Mouse (Mus musculus) adrenal gland, postnatal 36 days (tissue): Measurements from ENCODE around the gene Snd1. TPM values are rescaled to one million over a fixed set of nuclear protein-coding genes. Genes with fewer than 3 reads are reported as not detected.
A peak's percentile ranks its signal among the peaks of the same experiment; 100 is the strongest.

ENCODE experiments used
- DNase-seq, 2 experiments: peaks; one replicate each; pipeline ENCODE4 v3.0.0; 2021; ENCODE audit warnings: mixed read lengths in 1 of 2
- total RNA-seq, 2 experiments: library from RNA; stranded (reverse); gene quantifications; 2 replicates each; pipeline ENCODE4 v1.2.3; 2021

The Snd1 gene
- total RNA-seq, 2 experiments from 2014 or later: 136 to 148 TPM

DNA sequence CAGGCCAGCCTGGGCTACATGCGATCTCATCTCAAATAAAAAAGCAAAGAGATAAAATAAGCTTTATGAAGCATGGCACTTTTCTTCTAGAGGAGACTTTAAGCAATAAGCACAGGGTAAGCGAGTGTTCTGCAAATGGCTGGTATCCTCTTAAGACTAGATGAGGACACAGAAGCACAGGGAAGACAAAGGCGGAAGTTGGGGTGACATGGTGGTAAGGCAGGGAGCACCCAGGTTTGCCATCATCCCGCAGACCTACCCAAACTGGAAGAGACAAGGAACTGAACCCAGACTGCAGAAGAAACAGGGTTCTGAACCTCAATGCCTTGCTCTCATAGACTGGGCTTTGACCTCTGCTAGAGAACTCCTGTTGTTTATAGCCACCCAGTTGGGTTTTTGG is 119.8 kb downstream of the Snd1 start:
- DNase-seq: no peak

DNA sequence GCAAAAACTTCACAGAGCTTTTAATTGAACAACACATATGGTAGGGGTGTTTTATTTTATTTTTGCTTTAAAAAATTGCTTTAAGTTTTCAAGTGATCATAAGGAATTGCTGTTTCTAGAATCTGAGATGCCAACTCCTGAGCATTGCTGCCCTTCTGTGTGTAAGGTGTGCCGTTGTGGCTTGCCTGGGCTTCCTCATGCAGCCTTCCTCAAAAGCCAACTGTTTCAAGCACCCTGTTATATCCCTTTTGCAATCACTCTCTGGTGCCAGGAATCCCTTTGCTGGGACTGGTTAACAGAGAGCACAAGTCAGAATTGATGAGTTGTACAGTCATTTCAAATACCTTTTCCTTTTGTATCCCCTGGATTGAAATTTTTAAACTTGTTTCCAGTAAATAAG is 120.3 kb downstream of the Snd1 start:
- no peak for DNase-seq

DNA sequence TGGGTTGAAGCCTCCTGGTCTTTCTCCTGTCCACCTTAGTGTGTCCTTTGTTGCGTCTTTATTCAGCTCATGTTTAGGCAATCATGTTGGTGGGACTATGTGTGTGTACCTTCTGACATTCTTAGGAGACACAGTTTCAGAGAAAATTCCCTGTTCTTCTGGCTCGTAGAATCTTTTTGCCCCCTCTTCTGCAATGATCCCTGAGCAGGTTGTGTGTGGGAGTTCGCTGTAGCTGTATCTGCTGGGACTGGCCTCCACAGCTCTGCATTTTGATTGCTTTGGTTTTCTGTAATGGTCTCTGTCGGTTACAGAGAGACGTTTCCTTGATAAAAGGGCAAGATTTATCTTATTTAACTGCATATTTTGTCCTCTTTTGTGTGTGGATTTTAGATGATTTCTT is 122.3 kb downstream of the Snd1 start:
- DNase-seq: no peak

DNA sequence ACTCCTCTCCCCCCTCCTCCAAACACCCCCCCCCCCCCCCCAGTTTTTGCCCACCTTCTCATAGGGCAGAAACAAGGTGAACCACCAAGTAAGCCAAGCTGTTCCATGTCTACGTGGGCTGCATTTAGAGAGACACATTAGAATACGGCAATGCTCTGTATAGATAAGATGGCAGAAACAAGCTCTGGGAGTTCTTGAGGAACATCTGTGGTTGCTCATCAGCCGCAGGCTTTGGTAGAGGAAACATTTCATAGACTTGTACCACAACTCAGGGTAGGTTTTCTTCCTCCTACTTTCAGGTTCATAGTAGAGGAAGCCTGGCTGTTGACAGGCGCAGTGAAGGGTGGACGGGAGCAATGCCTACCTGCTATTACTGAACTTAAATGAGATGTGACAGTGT is 124.2 kb downstream of the Snd1 start:
- DNase-seq: no peak

DNA sequence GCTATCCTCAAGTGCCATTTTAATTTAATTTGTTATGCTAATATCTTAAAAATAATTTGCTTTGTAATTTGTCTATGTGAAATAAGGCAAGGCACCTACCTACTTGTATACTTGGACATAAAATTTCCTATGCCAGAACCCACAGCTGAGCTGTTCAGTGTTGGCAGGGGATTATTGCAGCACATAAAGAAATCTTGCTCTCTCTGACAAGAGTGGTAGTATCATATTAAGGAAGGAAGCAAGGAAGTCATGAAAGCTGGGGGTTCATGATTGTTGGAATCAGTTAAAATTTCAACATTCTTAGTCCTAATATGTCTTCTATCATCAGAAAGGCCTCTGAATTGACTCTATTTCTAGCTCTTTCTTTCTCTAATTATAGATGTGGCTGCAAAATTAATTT is 125.5 kb downstream of the Snd1 start:
- no peak for DNase-seq

DNA sequence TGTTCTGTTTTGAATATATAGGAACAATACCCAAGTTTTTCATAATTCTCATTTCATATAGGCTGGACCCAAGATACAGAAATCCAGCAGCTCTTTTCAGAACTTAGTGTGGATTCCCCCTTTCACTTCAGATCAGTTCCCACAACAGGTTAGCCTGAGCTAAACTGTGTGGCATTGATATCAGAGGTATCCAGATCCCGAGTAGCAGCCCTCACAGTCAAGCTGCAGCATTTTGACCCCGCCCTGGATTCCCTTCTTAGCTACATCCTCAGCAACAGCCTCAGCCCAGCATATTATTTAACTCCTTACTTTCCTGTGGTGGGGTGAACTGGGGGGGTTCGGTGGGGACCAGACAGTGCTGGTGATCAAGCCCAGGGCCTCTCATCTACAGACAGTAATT is 128.5 kb downstream of the Snd1 start:
- DNase-seq: no peak

DNA sequence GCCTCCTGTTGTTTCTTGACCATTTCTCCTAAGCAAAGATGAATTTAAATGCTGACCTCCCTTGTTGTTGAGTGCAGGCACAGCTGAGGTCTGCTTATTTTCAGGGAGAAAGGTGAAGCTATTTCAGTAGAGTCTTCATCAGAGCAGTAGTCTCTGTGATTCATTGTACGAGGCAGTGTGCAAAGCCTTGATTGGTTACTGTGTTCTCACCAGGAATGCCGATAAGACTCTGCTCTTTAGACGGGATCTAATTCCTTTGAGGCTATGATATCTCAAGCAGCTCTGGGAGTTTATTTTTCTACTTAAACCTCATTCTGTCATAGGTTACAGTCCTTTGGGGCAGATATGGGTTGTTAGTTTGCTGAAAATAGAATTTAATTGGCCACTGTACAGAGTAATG is 128.9 kb downstream of the Snd1 start:
- no peak for DNase-seq

DNA sequence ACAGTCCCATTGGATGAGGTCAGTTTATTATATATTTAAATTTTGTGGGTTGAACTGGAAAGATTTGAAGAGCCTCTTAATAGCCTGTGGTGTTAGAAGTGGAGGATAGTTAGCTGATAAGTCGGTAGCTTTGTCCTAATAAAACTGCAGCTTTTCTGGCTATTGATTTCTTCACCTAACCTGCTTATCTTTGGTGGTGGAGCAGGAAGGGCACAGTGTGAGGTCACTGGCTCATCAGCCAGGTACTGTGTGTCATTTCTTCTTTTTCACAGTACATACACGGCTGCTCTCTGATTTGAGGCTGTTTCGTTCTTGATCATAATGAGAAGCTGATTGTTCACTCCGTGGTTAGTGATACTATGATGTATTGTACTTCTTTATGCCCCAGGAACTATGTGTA is 134.4 kb downstream of the Snd1 start:
- DNase-seq: no peak

DNA sequence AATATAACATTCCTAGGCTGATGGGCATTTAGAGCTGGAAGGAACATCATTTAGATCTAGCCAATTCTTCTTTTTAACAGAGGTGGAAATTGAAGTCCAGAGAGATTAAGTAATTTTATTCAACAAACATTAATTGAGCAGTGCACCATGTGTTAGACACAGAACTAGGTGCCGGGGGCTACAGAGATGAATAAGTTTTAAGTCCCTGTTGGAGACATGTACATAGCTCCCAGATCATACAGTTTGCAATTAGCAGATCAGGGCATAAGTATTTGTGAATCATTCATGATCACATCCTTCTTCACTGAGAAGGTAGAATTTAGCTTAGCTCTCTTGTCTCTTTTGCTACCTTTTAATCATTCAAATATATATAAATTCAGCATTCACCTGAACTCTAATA is 135.2 kb downstream of the Snd1 start:
- no peak for DNase-seq

DNA sequence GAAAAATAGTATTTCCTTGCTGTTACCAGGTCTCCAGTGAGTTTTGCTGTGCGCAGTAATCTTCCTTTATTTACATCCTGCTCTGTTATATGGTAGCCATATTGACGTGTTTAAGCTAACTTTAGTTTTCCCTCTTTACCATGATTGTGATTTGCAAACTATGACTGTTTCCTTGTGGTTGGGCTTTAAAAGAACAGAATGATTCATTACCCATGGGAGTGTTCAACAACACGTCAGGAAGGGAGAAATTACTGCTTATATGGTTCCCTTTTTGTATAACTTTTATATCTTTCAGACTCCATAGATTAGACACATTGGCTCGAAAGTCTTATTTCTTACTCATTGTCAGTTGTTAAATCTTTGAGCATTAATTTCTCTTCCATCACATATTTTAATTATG is 138.5 kb downstream of the Snd1 start:
- no peak for DNase-seq

DNA sequence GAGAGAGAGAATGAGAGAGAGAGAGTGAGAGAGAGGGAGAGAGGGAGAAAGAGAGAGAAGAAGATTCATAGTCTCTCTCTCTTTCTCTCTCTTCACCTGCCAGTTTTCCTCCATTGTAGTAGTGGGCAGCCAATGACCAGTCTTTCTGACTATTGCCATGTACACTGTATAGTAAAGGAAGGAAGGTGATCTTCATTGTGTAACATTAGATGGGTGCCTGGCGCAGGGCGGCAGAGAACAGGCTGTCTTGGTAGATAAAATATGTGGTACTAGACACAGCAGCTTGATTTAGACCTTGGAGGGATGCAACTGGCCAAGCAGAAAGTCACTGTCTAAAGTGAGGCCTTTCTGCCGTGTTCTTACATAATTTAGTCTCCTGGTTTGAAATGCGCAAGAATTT is 139.9 kb downstream of the Snd1 start:
- DNase-seq: peak in 1 of 2 experiments; percentile 13

DNA sequence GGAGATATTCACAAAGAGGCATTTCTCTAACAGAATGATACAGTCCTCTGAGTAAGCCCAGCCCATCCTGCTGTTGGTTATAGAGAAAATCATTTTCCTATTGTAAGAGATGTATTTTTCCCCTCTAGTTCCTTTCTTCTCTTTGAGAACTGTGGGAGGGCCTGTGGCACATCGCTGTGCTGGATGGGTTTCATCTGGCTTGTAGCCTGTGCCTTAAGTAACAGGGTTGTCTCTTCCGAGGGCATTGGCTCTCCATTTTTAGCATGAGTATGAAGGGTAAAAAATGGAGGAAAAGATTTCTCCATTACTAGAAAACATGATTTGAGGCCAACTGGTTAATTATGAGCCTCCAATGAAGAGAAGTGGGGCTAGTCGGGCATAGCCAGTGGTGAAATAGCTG is 140.5 kb downstream of the Snd1 start:
- DNase-seq: no peak

DNA sequence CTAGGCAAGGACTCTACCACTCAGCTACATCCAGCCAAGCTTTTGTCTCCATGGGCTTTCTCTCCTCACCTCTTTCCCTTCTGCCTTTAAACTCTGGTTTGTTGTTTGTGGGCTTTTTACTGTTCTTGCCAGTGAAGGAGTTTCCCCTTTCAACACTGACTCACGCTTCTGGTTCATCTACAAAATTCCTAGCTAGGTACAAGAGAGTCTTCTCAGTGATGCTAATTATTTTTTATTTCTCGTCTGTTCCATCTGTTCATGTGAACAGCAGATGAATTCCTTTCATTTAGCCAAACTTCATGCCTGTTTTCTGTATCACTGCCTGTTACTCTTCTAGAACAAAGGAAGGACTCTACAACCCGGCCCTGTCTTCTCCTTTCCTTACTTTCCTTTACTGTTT is 141.0 kb downstream of the Snd1 start:
- no peak for DNase-seq

DNA sequence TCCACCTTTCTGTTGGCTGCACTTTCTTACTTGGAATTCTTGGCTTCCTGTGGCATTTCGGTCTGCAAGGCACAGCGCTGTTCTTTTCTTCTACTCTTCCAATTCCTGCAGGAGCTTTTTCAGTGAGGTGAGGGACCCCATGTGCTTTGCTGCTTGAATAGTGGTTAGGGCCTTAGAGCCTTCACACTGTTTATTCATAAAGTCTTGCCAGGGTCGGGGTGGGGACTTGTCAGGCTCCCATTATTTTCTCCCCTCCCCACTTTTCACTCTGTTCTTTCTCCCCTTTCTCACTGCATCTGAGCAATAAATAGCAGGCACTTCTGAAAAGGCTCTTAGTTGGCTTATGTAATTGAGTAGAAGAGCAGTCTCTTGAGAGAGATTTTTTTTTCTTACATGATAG is 143.4 kb downstream of the Snd1 start:
- no peak for DNase-seq

DNA sequence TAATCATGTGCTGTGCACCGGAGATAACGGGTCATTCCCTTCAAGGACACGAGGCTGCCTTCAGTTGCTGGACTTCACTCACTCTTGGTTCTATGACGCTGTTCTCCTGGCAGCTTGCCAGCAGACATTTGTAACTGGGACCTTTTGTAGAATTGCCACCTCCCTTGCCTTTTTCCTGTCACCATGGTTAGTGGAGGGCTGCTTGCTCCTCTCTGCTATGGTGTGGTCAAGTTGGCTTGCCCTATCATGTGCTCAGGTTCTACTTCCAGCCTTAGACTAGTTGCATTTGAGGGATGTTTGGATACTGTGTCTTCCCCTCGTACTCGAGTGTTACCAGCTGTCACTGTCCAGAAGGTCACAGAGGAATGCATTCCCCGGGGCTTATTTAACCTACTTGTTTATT is 143.8 kb downstream of the Snd1 start:
- DNase-seq: peak; percentile 87

DNA sequence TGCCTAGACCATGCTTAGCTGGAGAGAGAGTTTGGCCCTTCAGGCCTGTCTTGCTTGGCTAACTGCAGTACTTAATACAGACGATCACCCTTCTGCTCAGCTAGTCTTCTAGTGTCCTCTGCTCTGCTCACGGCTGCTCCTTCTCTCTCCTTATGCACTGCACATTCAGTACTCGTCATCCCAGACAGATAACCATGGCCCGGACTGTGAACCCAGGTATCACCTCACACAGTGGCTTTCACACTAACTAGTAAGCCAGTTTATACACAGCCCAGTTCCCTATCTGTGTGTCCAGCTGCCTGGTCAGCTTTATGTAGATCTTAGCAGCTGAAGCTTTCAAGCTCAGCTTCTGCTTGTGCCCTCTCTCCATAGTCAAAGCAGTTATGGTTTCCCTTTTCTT is 146.5 kb downstream of the Snd1 start:
- DNase-seq: no peak

DNA sequence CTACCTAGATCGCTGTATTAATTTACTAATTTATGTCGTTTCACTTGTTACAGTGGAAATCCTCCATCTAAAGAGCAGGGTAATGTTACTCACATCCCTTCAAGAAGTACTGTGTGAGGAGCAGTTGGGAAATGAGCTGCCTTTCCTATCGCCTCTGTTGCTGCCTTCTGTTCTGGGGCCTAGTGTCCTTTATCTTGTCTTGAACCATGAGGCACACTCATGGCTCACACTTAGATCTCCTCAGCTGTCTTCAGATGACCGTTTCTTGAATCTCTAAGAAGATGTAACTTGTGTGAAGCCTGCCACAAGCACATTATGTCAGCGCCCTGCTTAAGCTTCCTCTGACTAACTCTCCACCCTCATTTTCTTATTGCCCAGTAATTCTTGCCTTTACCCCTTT is 147.0 kb downstream of the Snd1 start:
- DNase-seq: no peak

DNA sequence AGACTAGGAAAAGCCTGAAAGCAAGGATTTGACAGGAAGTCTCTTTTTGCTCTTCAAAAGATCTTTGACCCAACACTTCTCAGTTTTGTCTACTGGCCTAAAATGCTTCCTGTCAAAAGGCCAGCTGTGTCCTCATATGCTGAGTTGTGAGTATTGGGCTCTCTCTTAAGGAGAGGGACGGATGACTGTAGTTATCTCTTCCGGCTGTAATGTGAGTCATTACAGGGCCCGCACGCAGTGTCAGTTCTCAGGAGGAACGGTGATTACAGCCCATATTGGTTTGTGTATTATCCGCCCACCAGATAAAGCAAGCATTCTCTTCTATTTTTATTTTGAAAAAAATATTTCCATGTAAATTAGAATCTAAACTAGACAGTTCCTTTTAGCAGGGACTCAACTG is 147.6 kb downstream of the Snd1 start:
- DNase-seq: peak; percentile 15 to 26

DNA sequence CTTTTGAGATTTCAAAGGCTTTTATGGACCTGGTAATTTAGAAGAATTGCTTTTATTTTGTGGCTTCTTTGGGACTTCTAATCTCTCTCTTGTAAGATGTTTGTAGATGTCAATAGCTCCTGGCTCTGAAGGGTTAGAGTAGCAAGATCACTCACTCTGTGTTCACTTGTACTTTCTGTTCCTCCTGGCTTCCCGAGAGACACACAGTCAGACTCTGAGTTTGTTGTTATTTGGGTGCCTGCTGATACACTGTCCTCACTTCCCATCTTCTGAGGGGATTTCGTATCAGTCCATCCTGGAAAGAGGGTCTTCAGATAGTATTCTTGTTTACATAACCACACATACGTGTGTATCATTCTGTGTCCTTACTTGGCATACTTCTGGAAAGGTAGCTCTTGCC is 148.0 kb downstream of the Snd1 start:
- no peak for DNase-seq

DNA sequence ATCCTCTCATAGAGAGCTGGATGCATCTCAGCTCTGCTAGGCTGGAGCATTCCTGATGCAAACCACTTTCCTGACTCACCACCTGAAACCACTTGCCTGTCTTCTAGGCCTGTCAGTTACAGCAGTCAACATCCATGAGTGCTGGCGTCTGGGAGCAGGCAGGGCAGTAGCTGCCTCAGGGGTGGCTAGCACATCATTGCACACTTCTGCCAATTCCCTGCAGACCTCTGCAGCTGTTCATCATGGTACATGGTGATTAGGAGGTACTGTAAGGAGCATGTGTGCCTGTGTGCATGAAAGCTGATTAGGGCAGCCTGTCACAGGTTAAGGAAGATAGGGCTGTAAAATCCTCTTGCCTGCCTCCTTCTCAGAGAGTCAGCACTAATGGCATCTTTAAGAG is 153.5 kb downstream of the Snd1 start:
- no peak for DNase-seq

DNA sequence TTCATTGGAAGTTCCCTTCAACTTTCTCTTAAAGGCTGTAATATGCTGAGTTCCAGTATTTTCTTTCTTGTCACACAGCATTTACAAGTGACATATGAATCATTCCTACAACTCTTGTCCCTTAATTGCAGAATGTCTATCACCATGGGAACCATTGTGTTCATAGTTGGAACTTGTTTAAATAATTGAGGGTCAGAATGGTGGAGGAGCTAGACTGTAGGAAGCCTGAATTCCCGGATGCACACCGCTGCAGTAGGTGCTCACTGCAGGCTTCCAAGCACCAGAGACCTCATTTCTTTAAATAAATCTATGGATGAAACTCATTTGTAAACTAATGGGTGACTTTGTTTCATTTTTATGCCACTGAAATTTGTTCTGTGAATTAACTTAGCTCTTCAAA is 154.9 kb downstream of the Snd1 start:
- no peak for DNase-seq

DNA sequence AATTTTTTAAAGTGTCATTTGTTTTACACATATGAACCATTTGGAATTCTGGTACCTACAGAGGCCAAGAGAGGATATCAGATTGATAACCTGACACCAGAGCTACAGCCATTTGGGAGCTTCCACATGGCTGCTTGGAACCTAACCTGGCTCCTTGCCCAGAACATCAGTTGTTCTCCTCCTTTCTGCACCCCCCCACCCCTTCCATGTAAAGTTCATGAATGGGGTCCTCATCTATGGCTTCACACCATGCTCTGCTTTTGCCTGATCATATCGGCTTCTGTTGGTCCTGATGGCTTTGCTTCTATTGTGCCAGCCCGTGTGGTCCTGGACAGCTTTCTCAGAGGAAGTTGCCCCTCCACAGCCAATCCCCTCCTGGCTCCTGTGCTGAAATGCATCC is 156.0 kb downstream of the Snd1 start:
- no peak for DNase-seq

DNA sequence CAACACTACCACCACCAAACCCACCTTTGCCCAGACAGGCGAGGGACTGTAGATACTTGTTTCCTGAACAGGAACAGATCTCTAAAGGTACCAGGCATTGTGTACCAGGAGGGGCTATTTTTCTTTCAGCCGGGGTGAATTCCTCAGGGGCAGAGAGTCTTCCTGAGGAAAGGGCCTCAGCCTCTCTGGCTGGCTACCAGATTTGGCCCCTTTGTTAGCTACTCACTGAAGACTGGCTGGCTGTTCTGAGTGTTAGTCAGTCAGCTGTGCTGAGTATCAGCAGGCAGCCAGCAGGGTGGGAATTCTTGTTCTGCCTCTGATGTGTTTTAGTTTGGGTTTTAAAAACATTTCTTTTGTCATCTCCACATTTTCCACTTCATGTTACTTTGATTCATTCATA is 158.2 kb downstream of the Snd1 start:
- DNase-seq: no peak

DNA sequence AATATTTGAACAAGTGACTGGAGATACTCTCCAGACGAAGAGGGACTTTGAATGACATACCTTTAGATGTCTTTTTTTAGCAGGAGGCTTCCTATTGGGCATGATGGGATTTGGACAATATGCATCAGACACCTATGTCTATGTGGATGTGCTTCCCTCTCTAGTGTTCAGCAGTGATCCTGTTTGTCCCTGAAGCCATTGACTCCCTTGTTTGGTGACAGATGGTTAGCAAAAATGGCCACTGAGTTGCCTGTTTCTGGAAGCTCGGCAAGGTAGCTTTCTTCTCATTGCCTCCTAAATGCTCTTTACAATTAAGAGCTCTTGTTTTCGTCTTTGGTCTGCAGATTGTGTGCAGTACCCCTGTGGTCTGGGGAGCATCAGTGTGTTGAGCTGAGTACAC is 158.7 kb downstream of the Snd1 start:
- DNase-seq: no peak

DNA sequence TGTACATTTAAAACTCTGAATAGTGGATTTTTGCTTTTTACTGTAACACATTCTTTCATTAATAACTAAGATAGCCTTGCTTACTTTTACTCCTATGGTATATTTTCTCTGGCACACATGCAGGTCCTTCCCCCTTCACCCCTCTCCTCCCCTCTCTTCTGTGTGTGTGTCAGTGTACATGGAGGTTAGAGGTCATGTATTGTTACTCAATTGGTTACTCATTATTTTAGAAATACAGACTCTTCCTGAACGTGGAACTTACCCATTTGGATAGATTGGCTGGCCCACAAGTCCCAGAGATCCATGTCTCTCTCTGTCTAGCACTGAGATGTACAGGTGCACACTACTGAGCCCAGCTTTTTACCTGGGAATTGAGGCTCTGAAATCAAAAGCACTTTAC is 160.2 kb downstream of the Snd1 start:
- DNase-seq: no peak
